In genomic region chr4:83407688-83408087, GRCm38 (mm10) we compare ENCODE assay signal across 29 mouse cellular contexts. TPM values are rescaled to one million over a fixed set of nuclear protein-coding genes. Genes with fewer than 3 reads are reported as not detected.
DNase-seq lines count a peak whose midpoint lies in the region; ATAC-seq lines count a peak whose summit lies in the region.
"Had no signal": no experiment of that assay in that cellular context is flagged by ENCODE, and none has a peak within 500 bp of the region (broad histone marks: within the 10 kb centered on the region; RNA-seq: fewer than 3 reads in every experiment).

No protein-coding gene starts in this region.

- H3K9me3 ChIP-seq in midbrain, embryonic 16.5 days (replicated peaks; ENCODE audit: control insufficient read depth, low read length, poor library complexity, severe bottlenecking): peaks cover 17% of the 10 kb centered on the region

- no peaks in the 10 kb centered on the region for H3K4me1 ChIP-seq in midbrain, embryonic 16.5 days (ENCODE audit: control insufficient read depth, insufficient read depth, low read length)
- H3K4me1 ChIP-seq: embryonic facial prominence, embryonic 10.5 days; embryonic facial prominence, embryonic 15.5 days; forebrain, embryonic 12.5 days; heart, embryonic 10.5 days; hindbrain, embryonic 13.5 days; liver, embryonic 15.5 days; midbrain, embryonic 12.5 days had no signal

- H3K4me2 ChIP-seq in midbrain, embryonic 16.5 days (ENCODE audit: low read length): no peak overlapping the region
- H3K4me2 ChIP-seq: embryonic facial prominence, embryonic 15.5 days; forebrain, embryonic 12.5 days; hindbrain, embryonic 13.5 days; liver, embryonic 15.5 days; lung, embryonic 14.5 days; midbrain, embryonic 12.5 days had no signal

- DNase-seq in 3134 (ENCODE audit: extremely low read depth, insufficient read length, low spot score) (peak; percentile 68), 3T3-L1 (ENCODE audit: low read depth, low spot score) (peak; percentile 52), NIH3T3 (ENCODE audit: low read depth) (peak; percentile 53)
- DNase-seq in induced T-regulatory cell, adult 2 months (ENCODE audit: low read depth): peak; percentile 33
- no peak for DNase-seq in layer of hippocampus, adult 11-12 months (ENCODE audit: low spot score)
- DNase-seq in spleen, adult 12 weeks (ENCODE audit: low spot score): no peak
- DNase-seq: adrenal gland, postnatal 14 days; cerebellum, adult 18-20 months; cerebellum, postnatal 10 days; gastrocnemius, postnatal 10 days; heart, postnatal 36 days; kidney, adult 11 months; kidney, postnatal 14 days; liver; lung, embryonic 14.5 days; right cerebral cortex, postnatal 25 days; spleen, adult 18-20 months; thymus, postnatal 14 days had no signal

- no peak overlapping the region for H3K9ac ChIP-seq in midbrain, embryonic 16.5 days (ENCODE audit: low read depth, low read length)
- H3K9ac ChIP-seq: embryonic facial prominence, embryonic 15.5 days; forebrain, embryonic 12.5 days; hindbrain, embryonic 13.5 days; liver, embryonic 15.5 days; lung, embryonic 14.5 days; midbrain, embryonic 12.5 days had no signal

- no peaks in the 10 kb centered on the region for H3K27me3 ChIP-seq in midbrain, embryonic 16.5 days (ENCODE audit: control insufficient read depth, insufficient read depth, low read depth, low read length)
- H3K27me3 ChIP-seq: embryonic facial prominence, embryonic 15.5 days; forebrain, embryonic 12.5 days; hindbrain, embryonic 13.5 days; liver, embryonic 15.5 days; midbrain, embryonic 12.5 days had no signal

- H3K36me3 ChIP-seq in midbrain, embryonic 16.5 days (ENCODE audit: control insufficient read depth, insufficient read depth, low read length): no peaks in the 10 kb centered on the region
- H3K36me3 ChIP-seq: embryonic facial prominence, embryonic 15.5 days; forebrain, embryonic 12.5 days; heart, embryonic 10.5 days; hindbrain, embryonic 13.5 days; liver, embryonic 15.5 days had no signal

- no peak for ATAC-seq in midbrain, embryonic 16.5 days
- ATAC-seq: CD4-positive, CD25-positive, alpha-beta regulatory T cell, adult 4 months; inflammation-experienced regulatory T-cells, adult 6 months had no signal

- no peak overlapping the region for H3K27ac ChIP-seq in midbrain, embryonic 16.5 days (ENCODE audit: low read length)
- H3K27ac ChIP-seq: embryonic facial prominence, embryonic 10.5 days; embryonic facial prominence, embryonic 15.5 days; forebrain, embryonic 12.5 days; heart, embryonic 10.5 days; hindbrain, embryonic 13.5 days; liver, embryonic 15.5 days; macrophage; midbrain, embryonic 12.5 days had no signal

- no peak overlapping the region for H3K4me3 ChIP-seq in midbrain, embryonic 16.5 days (ENCODE audit: low read depth, low read length)
- H3K4me3 ChIP-seq: embryonic facial prominence, embryonic 10.5 days; embryonic facial prominence, embryonic 15.5 days; forebrain, embryonic 12.5 days; heart, embryonic 10.5 days; hindbrain, embryonic 13.5 days; liver, embryonic 15.5 days; midbrain, embryonic 12.5 days had no signal

- 96% methylated on average over 6 of the region's 6 CpGs for WGBS in midbrain, embryonic 16.5 days

RNA-seq across cellular contexts. Expression of gene Snapc3, which starts 9.8 kb away (rescaled TPM):
- polyA plus RNA-seq in midbrain, embryonic 16.5 days (2015; fragmentation: Nextera tagmentation; extraction: Ambion mirVana): 64.9 and 75.5 TPM in 2 replicates

Comparison
In these comparisons a context has a peak if more than half of its experiments do, and no peak if none do; other contexts are left out.
1. DNase-seq: peak in 3134 (single experiment), 3T3-L1 (single experiment), NIH3T3 (single experiment) and induced T-regulatory cell, adult 2 months (single experiment); none in layer of hippocampus, adult 11-12 months (single experiment) and spleen, adult 12 weeks (single experiment).